Mouse (Mus musculus) erythroblast, embryonic 14.5 days (primary cell): ENCODE results near the gene Fam107b.

Source experiments
- GATA1 ChIP-seq: IDR thresholded peaks from 2 replicates; pipeline ENCODE4 v1.6.1; 2012; ENCODE audit warnings: low read length, inconsistent platforms, mixed read lengths
- TAL1 ChIP-seq: IDR thresholded peaks from 3 replicates; pipeline ENCODE4 v1.6.1; 2012; ENCODE audit warnings: low read length, inconsistent platforms, mixed read lengths

DNA sequence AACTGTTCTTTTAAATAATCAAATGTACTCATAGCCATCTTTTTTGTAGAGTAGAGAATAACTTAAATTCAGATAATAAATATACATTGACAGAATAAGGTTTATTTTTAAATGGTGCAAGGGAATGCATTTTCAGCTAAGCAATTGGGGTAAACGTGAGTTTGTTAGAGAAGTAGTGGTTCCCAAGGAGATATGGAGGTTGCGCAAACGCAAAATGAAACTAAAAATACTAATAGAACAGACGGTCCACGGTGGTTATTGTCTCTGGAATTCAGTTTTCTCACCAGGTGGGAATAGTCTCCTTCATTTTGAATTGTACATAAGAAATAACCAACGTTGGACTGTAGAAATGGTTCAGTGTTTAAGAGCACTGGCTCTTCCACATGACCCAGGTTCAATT, 44.0 kb upstream of the Fam107b start:
- TF ChIP-seq TAL1 (no peak), GATA1 (no peak)
